Mouse (Mus musculus): ENCODE data around the gene Prune1.

DNA sequence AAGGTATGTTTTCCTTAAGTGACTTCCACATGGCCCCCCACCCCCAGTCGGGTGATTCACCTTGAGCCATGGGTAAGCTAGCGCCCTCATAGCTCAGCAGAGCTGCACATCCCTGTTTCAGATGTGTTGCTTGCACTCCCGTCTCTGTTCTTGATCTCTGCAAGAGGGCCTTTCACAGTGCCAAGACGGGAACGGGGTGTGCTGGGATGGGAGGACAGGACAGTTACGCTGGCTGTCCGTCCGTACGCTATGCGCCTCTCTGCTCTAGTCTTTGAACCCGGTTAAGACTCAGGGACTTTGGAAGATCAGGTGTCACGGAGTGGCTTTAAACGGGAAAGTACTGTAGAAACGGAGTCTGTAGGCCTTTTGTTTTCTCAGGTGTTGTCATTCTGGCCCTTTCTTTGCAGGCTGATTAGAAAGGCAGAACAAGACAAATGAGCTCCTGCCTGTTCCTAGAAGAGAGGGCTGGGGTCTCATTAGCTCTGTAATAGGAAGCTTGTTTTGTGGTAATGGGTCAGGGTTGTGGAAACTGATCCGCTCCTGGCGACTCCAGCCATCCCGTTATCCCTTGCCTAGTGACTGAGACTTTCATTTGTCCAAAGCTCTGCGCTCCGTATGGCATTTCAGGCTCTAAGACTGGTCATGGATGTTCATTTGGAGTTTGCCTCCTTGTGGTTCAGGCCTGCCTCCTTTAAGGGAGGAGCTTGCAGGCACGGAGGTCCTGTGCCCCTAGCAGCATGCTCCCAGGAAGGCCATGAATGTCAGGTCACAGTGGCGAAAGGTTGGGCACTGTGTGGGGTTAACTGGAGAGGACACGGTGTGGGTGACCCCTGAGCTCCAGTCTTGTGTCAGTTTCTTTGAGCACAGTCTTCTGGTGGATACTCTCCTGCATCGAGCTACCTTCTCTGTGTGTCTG lies 46.2 kb downstream of the Prune1 start:
- TF ChIP-seq CTCF (IDR thresholded peaks at IDR 0.05; ENCODE audit: insufficient read depth, low read length): no peak
- TF ChIP-seq POLR2A (IDR thresholded peaks at IDR 0.05; ENCODE audit: borderline replicate concordance, extremely low read depth, low read depth, low read length): no peak

Data from lung, adult 2 months (tissue).